Mouse (Mus musculus): ENCODE data around the gene Lcn9.

DNA sequence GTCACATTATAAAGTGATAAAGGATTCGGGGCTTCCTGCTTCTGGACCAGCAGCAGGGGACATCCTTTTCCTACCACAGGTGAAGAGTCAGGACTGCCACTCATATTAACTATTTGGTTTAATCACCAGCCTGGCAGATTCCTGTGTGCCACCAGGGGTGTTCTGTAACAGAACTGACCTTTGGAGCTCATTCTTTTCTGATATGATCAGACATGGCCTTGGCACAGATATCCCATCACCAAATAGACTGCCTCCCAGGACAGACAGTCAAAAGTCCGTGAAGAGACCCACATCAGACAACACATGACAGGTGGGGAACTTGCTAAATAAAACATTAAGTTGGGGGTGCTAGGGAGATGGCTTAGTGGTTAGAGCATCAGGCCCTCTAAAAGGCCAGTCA, 11.2 kb upstream of the Lcn9 start:
- TF ChIP-seq GATA1 (IDR thresholded peaks at IDR 0.05; ENCODE audit: low read length) (no peak), TAL1 (IDR thresholded peaks at IDR 0.05; ENCODE audit: low read length) (no peak)

All from erythroblast, embryonic 14.5 days (primary cell).